Mouse (Mus musculus) MEL (cell line): ENCODE measurements around the gene Morc1.

Source experiments
- EP300 ChIP-seq, 2 experiments: IDR thresholded peaks; 2 replicates each; pipeline ENCODE4 v1.6.1; 2011; ENCODE audit warnings: improper control_type of control experiment in 2 of 2, low read length in 2 of 2, low read depth in 1 of 2, mild to moderate bottlenecking in 1 of 2
- GATA1 ChIP-seq: IDR thresholded peaks from 2 replicates; pipeline ENCODE4 v1.6.1; 2011; ENCODE audit warnings: low read depth, low read length, improper control_type of control experiment
- JUND ChIP-seq: IDR thresholded peaks from 2 replicates; pipeline ENCODE4 v1.6.1; 2011; ENCODE audit warnings: low read depth, mild to moderate bottlenecking, improper control_type of control experiment, low read length
- KAT2A ChIP-seq: conservative IDR thresholded peaks from 2 replicates; pipeline ENCODE4 v1.6.1; 2012; ENCODE audit warnings: low read depth, low read length, improper control_type of control experiment, inconsistent platforms
- ZMIZ1 ChIP-seq: IDR thresholded peaks from 2 replicates; pipeline ENCODE4 v1.6.1; 2012; ENCODE audit warnings: low read depth, mild to moderate bottlenecking, inconsistent platforms, low read length, improper control_type of control experiment, moderate library complexity

DNA sequence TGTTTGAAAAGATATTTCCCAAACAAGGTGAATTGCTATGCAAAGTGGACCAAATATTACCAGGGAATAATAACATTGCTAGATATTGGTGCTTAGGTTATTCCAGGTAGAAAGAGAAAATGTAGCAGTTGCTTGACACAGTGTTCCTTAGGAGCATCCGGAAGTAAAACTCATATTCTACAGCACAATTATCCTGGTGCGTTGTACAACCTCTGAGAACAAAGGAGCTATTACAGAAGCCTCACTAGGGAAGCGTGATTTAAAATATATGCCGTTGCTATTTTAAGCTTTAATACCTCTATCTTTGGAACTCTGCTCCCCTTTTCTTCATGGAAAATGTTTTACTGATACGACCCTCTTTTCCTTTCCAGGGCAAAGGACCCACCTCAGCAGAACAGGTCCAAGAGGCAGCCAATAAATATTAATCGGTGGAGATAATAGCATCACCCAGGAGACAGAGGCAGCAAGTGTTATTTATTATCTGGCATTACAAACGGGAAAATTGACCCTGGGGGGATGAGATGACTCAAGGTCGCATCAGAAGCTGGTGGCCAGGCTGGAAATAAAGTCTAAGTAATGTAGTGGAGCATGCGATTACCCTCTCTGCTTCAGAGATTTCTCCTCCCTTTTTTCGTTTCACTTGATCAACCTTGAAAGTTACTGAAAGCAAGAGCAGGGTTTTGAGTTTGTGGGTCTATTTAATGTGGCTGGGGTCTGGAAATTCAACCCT is 25.2 kb upstream of the Morc1 start:
- TF ChIP-seq JUND, result no peak
- TF ChIP-seq ZMIZ1, result no peak
- no peak for TF ChIP-seq EP300 (IDR thresholded peaks at IDR 0.05; ENCODE audit: low read depth in 1 of 2, low read length in 2 of 2)
- TF ChIP-seq KAT2A, result no peak
- TF ChIP-seq GATA1, result no peak
